Mouse (Mus musculus): ENCODE results near the gene Tefm. TPM values are rescaled to one million over a fixed set of nuclear protein-coding genes. Genes with fewer than 3 reads are reported as not detected.
"Not testable (repeated sequence)": the region's sequence is repeated elsewhere in the genome, so short reads cannot be mapped to it uniquely, and the experiment has no call there.

Gene Tefm
- polyA plus RNA-seq, 1 experiment: 8.2 TPM

DNA sequence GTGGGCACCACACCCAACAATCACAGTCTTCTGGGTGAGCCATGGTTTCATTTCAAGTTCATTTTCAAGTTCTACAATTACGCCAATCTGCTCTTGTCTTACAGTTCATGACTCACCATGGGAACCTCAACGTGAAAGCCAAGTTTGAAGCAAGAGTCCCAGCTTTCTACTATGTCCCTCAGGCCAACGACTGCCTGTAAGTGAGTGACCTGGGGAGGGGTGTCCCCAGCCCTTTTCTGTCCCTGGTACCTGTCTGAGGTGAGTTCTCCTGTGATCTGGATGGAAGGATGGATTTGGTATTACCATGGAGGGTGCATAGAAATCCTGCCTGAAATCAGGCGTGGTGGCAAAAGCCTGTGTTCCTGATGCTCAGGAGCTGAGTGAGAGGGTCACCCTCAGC is 14.9 kb upstream of the Tefm start:
- no peak for DNase-seq (ENCODE audit: low read depth)

DNA sequence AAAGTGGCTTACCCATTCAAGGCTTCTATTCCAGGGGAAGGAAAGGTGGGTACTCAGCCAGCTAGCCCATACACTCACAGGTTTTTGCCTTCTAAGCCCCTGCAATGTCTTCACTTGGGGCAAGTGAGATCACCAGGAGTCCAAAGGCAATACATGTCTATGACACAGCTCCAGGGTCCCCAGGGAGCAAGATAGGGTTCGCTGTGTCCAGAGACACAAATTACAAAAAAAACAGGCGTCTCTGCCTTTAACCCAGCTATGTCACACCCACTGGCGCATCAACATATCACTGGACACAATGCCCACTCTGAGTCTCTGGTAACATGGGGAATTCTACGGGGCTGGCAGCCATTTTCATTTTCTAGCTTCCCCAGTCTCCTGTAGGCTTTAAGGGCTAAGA is 14.0 kb upstream of the Tefm start:
- DNase-seq (ENCODE audit: low read depth): no peak

DNA sequence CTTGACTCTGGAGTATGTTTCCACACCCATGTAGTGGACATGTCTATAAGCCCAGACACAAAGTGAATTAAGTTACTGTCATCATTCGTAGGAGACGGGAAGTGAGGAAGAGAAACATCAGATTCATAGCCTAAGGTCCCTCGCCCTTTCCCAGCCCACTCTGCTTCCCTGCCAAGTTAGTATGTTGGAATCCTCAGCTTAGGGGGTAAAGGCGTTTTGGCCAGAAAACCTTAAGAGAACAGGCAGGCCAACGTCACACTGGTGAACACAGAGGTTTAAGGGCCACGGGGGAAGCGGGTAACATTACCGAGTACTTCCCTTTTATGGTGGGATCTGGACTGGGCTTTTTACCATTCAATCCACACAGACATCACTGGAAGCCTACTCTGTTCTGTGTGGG is 13.6 kb upstream of the Tefm start:
- DNase-seq (ENCODE audit: low read depth): no peak

DNA sequence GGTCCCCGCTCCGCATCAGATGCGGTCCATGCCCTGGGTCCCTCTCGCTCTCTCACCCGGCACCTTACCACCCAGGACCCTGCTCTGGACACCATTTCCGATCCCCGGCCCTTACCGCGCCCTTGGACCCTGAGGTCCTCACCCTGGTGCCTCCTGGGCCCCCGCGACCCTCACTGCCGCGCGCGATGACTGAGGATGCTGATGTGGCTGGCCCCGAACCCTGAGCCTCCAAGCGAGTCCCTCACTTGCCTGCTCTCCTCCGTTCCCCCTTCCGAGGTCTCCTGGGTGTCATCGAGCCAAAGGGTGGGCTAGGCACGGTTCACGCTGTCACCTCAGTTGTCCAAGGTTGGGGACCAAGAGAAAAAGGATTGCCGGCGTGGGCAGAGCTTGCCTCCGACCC is 12.5 kb upstream of the Tefm start:
- DNase-seq (ENCODE audit: low read depth): no peak

DNA sequence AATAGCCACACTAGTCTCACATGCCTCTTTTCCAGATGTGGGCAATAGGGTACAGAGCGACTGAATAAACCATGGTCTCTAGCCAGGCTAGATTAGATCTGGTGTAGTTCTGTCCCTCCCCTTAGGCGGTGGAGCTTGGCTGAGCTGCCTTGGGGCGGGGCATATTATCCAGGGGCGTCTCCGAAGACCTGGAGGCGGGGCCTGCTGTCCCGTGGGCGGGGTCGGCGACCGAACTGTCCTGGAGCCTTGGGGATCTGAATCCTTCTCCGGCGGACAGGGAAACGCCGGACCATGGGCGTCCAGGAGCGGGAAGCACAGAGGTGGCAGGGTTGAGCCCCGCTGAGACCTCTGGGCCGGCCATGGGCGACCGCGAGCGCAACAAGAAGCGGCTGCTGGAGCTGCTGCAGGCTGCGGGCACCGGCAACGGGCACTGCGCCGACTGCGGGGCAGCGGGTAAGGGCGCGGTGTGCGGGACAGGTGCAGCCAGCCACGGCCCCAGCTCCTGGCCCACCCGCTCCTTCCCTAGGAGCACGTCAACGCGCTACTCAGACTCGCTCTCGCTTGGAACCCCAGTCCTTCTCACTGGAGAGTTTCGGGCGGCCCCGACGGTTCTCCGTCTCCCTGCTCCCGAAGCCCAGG is 12.0 kb upstream of the Tefm start, which contains the start of gene Adap2:
Gene Adap2 (plus strand): TSS at position 249 of the 639 bp plus-strand sequence.
- DNase-seq (ENCODE audit: low read depth): peak; percentile 54

DNA sequence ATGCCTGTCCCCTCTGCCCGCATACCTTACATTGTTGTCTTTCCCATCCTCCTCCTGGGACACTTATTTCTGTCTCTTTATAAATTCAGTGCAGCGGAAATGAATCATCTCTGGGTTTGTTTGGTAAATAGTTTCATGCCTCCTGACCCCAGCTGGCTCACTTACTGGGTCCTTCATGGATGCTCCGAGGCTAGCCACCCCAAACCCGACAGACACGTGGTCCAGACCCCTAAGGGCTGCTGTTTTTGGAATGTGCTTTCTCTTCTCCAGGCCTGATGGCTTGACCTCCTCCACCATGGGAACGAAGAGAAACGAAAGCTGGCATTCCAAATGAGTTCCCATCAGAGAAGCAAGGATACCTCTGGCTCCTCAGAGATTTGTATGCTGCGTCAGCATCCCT is 10.4 kb upstream of the Tefm start:
- DNase-seq (ENCODE audit: low read depth): no peak

DNA sequence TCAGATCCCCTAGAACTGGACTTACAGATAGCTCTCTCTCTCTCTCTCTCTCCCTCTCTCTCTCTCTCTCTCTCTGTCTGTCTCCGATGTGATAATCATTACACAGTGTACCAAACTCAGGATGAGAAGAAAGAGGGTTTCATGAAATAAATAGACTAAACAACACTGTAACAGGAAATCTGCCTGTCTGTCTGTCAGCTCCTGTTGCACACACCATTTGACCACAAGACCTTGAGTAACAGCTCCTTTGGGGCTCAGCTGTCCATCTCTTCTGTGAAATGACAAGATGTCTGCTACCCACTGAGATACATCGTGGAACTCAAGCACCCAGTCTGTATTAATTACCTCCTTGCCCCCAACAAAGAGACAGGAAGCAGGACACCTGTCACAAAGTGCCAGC is 9.6 kb upstream of the Tefm start:
- no peak for DNase-seq (ENCODE audit: low read depth)

DNA sequence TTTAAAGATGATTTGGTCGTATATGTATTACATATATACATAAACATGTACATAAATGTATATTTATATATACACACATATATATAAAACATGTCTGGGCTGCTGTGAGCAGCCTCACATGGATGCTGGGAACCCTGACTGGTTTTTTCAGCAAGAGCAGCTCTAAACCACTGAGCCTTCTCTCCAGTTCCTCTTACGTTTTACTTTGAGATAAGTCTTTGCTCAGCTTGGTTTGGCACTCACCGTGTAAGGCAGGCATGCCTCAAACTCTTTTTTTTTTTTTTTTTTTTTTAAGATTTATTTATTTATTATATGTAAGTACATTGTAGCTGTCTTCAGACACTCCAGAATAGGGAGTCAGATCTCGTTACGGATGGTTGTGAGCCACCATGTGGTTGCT is 8.6 kb upstream of the Tefm start:
- no peak for DNase-seq (ENCODE audit: low read depth)

DNA sequence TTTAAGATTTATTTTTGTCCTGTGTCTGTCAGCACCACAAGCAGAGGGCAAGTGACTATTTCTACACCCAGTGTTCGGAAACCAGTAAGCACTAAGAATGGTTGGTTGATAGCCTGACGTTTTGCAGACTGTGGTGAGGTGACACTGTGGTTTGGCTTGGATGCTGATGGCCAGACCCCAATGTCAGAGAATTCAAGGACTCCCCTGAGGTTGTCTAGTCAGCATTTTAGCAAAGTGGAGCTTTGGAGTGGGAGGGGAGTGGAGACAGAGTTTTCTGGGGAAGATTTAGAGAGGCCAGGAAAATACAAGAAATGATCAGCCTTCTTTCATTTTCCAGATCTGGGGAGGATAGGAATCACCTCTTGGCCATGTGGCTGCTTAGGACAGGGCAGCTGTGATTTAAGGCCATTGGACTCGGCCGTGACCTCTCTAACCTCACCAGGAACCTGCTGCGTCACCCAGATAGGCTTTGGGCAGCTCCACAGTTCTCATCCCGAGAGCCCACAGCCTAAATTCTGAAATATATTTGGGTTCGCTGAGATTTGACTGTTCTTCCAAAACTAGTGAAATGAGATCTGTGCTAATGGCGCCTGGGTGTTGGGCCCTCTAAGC is 7.5 kb upstream of the Tefm start:
- DNase-seq (ENCODE audit: low read depth): no peak

DNA sequence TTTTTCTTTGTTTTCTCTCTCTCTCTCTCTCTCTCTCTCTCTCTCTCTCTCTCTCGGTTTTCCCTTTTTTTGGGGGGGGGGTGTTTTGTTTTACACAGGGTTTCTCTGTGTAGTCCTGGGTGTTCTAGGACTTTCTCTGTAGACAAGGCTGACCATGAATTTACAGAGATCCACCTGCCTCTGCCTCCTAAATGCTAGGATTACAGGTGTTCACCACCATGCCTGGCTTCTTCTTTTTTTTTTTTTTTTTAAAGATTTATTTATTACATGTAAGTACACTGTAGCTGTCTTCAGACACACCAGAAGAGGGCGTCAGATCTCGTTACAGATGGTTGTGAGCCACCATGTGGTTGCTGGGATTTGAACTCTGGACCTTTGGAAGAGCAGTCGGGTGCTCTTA is 7.0 kb upstream of the Tefm start:
- DNase-seq (ENCODE audit: low read depth): not testable (repeated sequence)

DNA sequence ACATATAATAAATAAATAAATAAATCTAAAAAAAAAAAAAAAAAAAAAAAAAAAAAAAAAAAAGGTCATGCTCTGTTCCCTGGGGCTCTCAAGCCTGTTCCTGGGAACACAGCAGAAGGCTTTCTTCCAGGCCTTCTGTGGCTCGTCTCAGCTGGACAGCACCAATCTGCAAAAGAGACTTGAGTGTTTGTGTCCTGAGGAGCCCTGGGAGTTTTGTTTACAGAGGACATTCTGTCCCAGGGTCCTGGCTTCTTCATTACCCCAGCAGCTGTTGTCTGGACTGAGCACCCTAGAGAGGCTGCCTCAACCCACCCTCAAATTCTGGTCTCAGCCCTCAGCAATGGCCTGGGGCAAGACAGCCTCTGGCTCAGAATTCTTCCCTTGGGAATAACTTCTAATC is 6.3 kb upstream of the Tefm start:
- DNase-seq (ENCODE audit: low read depth): no peak

DNA sequence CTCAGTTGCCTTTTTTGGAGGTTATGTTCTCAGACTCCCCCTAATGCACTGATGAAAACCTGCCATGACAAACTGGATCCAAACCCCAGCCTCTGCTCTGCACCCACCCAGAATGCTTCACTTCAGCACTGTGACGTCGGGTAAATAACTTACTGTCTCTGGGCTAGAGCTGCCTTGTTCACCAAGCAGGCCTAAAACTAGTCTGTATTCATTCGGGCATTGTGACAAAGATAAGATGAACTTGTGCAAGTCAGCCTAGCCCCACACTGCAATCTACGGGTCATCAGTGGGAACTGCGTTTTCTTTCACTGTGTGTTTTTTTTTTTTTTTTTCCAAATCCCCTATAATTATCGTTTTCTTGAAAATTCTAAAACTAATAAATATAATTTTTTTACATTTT is 5.8 kb upstream of the Tefm start:
- DNase-seq (ENCODE audit: low read depth): no peak

DNA sequence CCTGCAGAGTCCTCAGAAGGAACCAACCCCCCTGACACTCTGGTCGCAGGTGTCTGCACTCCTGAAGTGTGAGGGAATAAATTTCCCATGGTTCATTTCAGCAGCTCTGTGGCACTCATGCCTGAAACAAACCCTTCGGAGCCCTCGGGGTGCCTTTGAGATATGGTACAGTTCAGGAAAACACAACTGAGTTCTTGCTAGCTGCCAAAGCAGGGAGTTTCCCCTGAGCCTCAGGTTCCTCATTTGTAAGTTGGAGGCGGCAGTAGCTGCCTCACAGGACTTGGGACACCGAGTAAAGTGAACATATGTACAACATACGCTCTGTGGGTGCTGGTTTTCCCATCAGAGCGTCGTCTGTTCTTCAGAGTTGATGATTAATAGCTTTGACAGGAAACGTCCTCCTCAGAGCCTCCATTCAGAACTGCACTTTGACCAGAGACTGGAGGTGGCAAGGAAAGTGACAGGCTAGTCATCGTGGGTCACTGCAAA is 3.9 kb upstream of the Tefm start:
- no peak for DNase-seq (ENCODE audit: low read depth)

DNA sequence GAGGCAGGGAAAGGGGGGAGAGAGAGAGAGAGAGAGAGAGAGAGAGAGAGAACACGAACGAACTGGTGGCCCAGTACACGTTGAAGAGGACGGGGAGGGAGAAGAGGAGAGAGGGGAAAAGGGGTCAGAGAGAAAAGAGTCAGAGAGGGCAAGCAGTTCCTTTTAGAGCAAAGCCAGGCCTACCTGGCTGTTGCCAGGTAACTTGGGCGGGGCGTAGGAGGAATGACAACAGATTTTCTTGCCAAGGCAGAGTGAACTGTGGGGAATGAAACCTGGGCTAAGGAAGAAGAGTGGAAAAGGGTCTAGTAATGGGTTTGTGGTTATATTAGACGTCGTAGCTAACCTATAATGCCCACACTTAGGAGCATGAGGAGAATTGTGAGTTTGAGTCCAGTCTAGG is 897 bp upstream of the Tefm start:
- peak; percentile 14 for DNase-seq (ENCODE audit: low read depth)

DNA sequence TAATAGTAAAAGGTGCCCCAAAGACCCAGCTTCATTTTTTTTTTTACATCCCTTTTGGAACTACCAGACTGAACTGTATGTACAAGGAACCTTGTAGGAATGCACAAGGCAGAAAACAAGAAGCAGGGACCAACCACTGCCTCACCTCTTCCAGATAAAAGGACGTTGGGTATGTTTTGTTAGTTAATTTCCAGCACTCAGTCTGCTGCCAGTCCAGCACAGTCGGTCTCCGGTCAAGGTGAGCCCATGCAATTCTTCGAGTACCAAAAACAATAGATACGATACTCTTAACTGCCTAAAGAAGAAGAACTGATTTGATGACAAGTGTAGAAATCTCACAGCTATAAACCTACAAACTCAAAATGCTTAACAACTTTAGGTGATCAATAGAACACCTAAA is 4.2 kb downstream of the Tefm start:
- no peak for DNase-seq (ENCODE audit: low read depth)

DNA sequence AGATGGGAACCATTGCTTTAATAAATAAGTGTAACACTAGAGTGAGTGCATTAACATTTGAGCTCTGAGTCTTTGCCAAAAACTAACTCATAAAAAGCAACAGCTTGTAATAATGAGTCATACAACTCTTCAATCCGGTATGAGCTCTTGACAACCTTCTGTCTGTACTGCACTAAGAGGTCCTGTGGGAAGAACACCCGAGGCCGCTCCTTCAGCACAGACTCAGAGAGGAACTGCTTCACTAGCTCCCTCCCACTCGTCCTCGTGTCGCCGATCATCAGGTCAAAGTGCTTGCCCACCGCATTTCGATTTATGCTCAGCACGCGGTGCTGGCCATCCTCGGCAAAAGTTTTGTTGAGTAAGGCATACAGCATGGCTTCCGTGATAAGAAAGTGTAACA is 5.2 kb downstream of the Tefm start:
- DNase-seq (ENCODE audit: low read depth): no peak

DNA sequence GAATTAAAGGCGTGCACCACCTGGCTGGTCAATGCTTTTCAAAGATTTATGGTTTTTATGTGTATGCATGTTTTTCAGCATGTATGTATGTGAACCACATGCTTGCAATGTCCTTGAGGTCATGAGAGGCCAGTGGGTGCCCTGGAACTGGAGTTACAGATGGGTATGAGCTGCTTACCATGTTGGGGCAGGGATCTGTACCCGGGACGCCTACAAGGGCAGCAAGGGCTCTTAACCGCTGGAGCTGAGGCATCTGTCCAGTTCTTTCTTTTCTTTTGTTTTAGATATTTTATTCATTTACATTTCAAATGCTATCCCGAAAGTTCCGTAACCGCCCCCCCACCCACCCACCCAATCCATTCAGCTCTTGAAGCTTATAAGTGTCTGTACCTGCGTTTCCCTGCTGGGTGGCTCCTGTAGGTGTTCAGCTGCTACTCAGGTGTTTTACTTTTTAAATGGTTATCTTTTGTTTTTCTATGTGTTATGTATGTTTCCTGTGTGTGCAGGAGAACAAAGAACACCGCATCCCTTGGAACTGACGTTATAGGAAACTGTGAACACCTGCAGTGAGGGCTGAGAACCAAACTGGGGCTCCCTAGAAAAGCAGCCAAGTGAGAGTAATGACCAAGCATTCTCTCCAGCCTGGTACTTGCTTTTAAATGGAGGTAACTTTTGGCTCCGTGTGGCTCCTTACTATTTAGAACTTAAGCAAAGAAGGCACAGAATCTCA is 5.9 kb downstream of the Tefm start:
- no peak for DNase-seq (ENCODE audit: low read depth)

DNA sequence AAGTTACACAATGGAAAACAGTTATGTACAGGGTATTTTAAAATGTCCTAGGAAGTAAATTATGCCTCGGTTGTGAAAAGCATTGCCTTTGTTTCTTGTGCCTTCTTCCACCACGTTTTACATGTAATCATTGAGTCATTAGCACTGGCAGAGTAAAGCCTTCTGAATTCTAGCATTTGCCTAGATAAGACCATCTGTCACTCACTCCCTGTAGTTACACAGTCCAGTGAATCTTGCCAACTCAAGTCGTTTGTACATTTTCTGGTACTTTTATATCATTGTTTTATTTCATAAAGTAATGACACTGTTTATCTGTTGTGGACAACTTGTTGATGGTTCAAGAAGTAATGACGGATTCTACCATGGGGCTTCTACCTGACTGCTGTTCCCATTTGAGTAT is 7.2 kb downstream of the Tefm start:
- no peak for DNase-seq (ENCODE audit: low read depth)

DNA sequence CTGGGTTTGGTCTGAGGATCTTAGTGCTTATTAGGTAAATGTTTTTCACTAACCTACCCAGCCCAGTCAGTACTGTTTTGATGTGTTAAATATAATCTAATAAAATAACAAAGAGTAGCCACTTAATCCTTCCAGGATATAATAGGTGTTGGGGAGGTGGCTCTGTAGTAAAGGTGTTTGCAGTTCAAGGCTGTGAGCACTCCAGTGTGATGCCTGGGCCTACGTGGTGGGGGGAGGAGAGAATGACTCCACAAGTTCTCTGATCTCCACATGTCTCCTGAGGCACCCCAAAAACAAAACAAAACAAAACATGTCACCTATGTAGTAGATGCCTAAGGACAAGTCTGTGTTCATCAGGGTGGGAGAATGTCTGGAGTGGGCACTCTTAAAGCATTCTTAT is 9.9 kb downstream of the Tefm start:
- DNase-seq (ENCODE audit: low read depth): no peak

DNA sequence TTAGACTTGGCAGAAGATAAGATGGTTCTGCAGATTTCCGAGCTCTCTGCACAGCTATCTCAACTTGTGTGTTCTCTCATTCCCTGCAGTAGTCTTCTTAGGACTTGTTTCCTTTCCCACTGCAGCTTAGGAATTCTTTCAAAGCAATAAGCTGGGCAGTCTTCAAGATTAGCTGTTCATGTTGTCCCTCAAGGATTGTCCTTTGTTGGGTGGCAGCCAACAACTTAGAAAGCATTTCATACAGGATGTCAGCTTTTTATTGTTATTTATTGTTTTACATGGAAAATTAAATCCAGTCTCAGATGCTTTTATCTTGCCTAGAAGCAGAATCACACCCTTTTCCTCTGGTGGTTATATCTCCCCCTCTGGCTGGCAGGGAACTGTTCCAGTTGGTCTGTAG is 25.6 kb downstream of the Tefm start:
- DNase-seq (ENCODE audit: low read depth): no peak

DNA sequence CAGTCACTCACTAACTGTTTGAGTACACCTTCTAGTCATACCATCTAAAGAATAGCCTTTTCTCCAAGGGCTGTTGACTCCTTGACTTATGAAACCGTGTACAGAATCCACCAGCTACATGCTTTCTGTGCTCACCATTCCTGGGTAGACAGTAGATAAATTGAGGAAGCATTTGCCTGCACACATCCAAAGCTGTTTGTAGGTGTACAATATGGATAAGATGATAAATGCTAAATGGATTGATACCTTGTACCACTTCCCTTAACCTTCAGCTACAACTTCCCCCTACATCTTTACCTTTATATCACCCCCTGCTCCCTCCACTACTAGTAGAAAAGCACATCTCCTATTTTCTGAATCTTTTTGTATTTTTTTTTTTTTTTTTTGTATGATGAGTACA is 37.6 kb downstream of the Tefm start:
- DNase-seq (ENCODE audit: low read depth): no peak

DNA sequence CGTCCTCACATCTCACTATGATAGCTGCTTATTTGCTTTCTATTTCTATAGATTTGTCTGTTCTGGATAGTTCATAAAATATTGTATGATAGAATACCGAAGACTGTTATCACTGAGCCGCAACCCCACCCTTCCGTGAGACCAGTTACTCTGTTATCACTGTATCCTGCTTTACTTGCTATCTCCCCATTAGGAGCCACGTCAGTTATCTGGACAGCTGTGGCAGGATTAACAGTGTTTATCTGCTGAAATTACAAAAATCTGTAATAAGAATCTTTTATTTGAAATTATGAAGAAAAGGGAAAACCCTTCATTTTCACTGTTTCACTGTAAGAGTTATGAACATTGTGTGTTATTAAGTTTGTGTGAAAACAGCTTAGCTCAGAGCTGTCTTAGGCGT is 40.7 kb downstream of the Tefm start:
- DNase-seq (ENCODE audit: low read depth): no peak

DNA sequence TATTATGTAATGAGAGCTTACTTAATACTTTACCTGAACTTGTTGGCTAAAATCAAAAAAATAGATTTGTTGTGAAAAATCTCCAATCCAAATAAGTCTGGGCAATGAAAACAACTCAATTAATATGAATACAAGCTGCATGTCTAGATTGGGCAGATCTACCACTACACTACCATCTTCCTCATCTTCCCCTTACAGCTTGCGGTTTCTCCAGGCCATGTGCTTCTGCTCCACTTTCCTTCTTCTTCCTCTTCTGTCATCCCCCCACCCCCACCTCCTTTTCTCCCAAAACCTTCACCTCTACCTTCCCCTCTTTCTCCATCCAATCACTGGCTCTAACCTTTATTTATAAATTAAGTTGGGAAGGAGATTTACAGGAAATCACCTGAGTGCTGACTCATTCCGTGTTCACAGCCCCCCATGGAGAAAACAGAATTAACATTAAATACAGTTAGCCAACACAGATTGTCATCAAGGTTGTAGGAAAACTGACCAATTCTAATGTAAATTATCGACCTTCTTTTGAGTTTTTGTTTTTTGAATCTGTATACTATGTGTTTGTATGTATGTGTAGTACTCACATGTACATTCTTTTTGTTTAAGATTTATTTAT is 43.4 kb downstream of the Tefm start:
- DNase-seq (ENCODE audit: low read depth): no peak
